Mouse (Mus musculus) embryonic facial prominence, embryonic 14.5 days (tissue): ENCODE measurements around the gene Tnfaip8l3. TPM values are rescaled to one million over a fixed set of nuclear protein-coding genes. Genes with fewer than 3 reads are reported as not detected.
A peak's percentile ranks its signal among the peaks of the same experiment; 100 is the strongest.

Experiments used
- ATAC-seq: fragments of 200-750 bp; cut with Nextera tagmentation; 2 replicates; pipeline ENCODE4 v1.8.0; 2017; ENCODE audit warnings: low read depth, moderate number of reproducible peaks, moderate TSS enrichment
- DNase-seq: peaks from one replicate; pipeline ENCODE4 v3.0.0-alpha.2; 2015; ENCODE audit warnings: low spot score
- H3K27ac ChIP-seq: fragments of 300-500 bp; sonication (generic); replicated peaks from 2 replicates; pipeline ENCODE4 v1.5.1; 2014; ENCODE audit warnings: low read depth, mild to moderate bottlenecking, low read length, moderate library complexity
- H3K27me3 ChIP-seq: fragments of 300-500 bp; sonication (generic); replicated peaks from 2 replicates; pipeline ENCODE4 v1.6.1; 2014; ENCODE audit warnings: low read length; ENCODE audit not compliant: control insufficient read depth, insufficient read depth
- H3K36me3 ChIP-seq: fragments of 300-500 bp; sonication (generic); 2 replicates; pipeline ENCODE4 v1.6.1; 2014; ENCODE audit warnings: low read length, mixed read lengths; ENCODE audit not compliant: control insufficient read depth, insufficient read depth
- H3K4me1 ChIP-seq: fragments of 300-500 bp; sonication (generic); 2 replicates; pipeline ENCODE4 v1.6.1; 2014; ENCODE audit warnings: antibody characterized with exemption, low read length; ENCODE audit not compliant: control insufficient read depth, insufficient read depth
- H3K4me2 ChIP-seq: fragments of 300-500 bp; sonication (generic); 2 replicates; pipeline ENCODE4 v1.6.1; 2014; ENCODE audit warnings: low read depth, mild to moderate bottlenecking, low read length, moderate library complexity, mixed read lengths
- H3K4me3 ChIP-seq: fragments of 300-500 bp; sonication (generic); 2 replicates; pipeline ENCODE4 v1.5.1; 2014; ENCODE audit warnings: low read depth, mild to moderate bottlenecking, low read length
- H3K9ac ChIP-seq: fragments of 300-500 bp; sonication (generic); 2 replicates; pipeline ENCODE4 v1.6.1; 2014; ENCODE audit warnings: low read depth, mild to moderate bottlenecking, low read length, moderate library complexity, mixed read lengths
- H3K9me3 ChIP-seq: fragments of 300-500 bp; sonication (generic); 2 replicates; pipeline ENCODE4 v1.6.1; 2016; ENCODE audit warnings: low read length; ENCODE audit not compliant: control insufficient read depth
- WGBS: fragments of 180-500 bp; shearing (Covaris S2); extraction: QIAGEN DNeasy Blood & Tissue Kit; methylation state at CpG from one replicate; pipeline ENCODE4 v1.1.7; 2014; 5-methylcytosine and 5-hydroxymethylcytosine counted together
- polyA plus RNA-seq: library from polyadenylated mRNA; unstranded; fragments of >200 nt; fragmentation: Nextera tagmentation; extraction: Ambion mirVana; gene quantifications from 2 replicates; pipeline ENCODE4 v1.2.1, GENCODE M21; 2014

The Tnfaip8l3 gene
- polyA plus RNA-seq, result 0.93 and 1.1 TPM in 2 replicates

GRCm38 (mm10) chr9:54068032-54068649, at the start of gene Tnfaip8l3:
Tnfaip8l3 (minus strand) TSS chr9:54068388.
- H3K27ac ChIP-seq, result no peak within 1 kb of the TSS; the same call in 1 of the 2 replicates
- no peak for DNase-seq

GRCm38 (mm10) chr9:54112726-54113125, 44.5 kb upstream of the Tnfaip8l3 start:
- Histone ChIP-seq H3K36me3 (no peaks in the 10 kb centered on the region), H3K4me2 (no peak overlapping the region), H3K9ac (no peak overlapping the region), H3K4me3 (no peak overlapping the region), H3K4me1 (no peaks in the 10 kb centered on the region), H3K27ac (no peak overlapping the region), H3K27me3 (no peaks in the 10 kb centered on the region), H3K9me3 (peaks cover 11% of the 10 kb centered on the region; the same call in 1 of the 2 replicates)
- DNase-seq (peak; percentile 4), ATAC-seq (no peak)

More at GRCm38 (mm10) chr9:54068032-54068649, at the start of gene Tnfaip8l3:
- peak; percentile 79 for ATAC-seq
- Histone ChIP-seq H3K4me2 (peak within 1 kb of the TSS; percentile 99), H3K27me3 (peaks cover 32% of the 10 kb centered on the region), H3K9me3 (no peaks in the 10 kb centered on the region), H3K36me3 (no peaks in the 10 kb centered on the region), H3K4me1 (no peaks in the 10 kb centered on the region), H3K4me3 (peak within 1 kb of the TSS; percentile 55), H3K9ac (peak within 1 kb of the TSS; percentile 58)
- 2% methylated on average over 31 of the region's 35 CpGs for WGBS

- Histone ChIP-seq H3K4me1 (no peaks in the 10 kb centered on the region), H3K27ac (no peak overlapping the region), H3K9ac (no peak overlapping the region), H3K4me2 (no peak overlapping the region), H3K4me3 (no peak overlapping the region), H3K36me3 (no peaks in the 10 kb centered on the region), H3K9me3 (no peaks in the 10 kb centered on the region), H3K27me3 (no peaks in the 10 kb centered on the region)
- no peak for DNase-seq
- ATAC-seq, result no peak
Measured at GRCm38 (mm10) chr9:54098636-54099035, 30.4 kb upstream of the Tnfaip8l3 start.

- no peaks in the 10 kb centered on the region for H3K9me3 ChIP-seq
- no peaks in the 10 kb centered on the region for H3K27me3 ChIP-seq
- no peak overlapping the region for H3K9ac ChIP-seq
- H3K4me3 ChIP-seq, result no peak overlapping the region
- 83% methylated on average over 6 of the region's 6 CpGs for WGBS
- H3K27ac ChIP-seq, result no peak overlapping the region
- no peak for DNase-seq
- no peaks in the 10 kb centered on the region for H3K4me1 ChIP-seq
- H3K4me2 ChIP-seq, result no peak overlapping the region
- H3K36me3 ChIP-seq, result no peaks in the 10 kb centered on the region
- no peak for ATAC-seq
Measured at GRCm38 (mm10) chr9:54097091-54097490, 28.9 kb upstream of the Tnfaip8l3 start.

- DNase-seq (no peak), ATAC-seq (no peak)
- H3K4me1 ChIP-seq, result no peaks in the 10 kb centered on the region
- no peak overlapping the region for H3K27ac ChIP-seq
- H3K9me3 ChIP-seq, result no peaks in the 10 kb centered on the region
- no peak overlapping the region for H3K4me2 ChIP-seq
- H3K36me3 ChIP-seq, result no peaks in the 10 kb centered on the region
- WGBS, result 76% methylated on average over 3 of the region's 3 CpGs
- H3K4me3 ChIP-seq, result no peak overlapping the region
- H3K9ac ChIP-seq, result no peak overlapping the region
- H3K27me3 ChIP-seq, result no peaks in the 10 kb centered on the region
Measured at GRCm38 (mm10) chr9:54084245-54084644, 16.1 kb upstream of the Tnfaip8l3 start.

- Histone ChIP-seq H3K9ac (no peak overlapping the region), H3K4me3 (no peak overlapping the region), H3K9me3 (no peaks in the 10 kb centered on the region), H3K4me2 (no peak overlapping the region), H3K36me3 (no peaks in the 10 kb centered on the region), H3K27ac (no peak overlapping the region), H3K27me3 (no peaks in the 10 kb centered on the region), H3K4me1 (no peaks in the 10 kb centered on the region)
- no peak for ATAC-seq
- DNase-seq, result no peak
- WGBS, result 73% methylated on average over 2 of the region's 2 CpGs
Measured at GRCm38 (mm10) chr9:54077740-54078139, 9.6 kb upstream of the Tnfaip8l3 start.

- no peak overlapping the region for H3K9ac ChIP-seq
- no peaks in the 10 kb centered on the region for H3K36me3 ChIP-seq
- 82% methylated on average over 3 of the region's 3 CpGs for WGBS
- no peaks in the 10 kb centered on the region for H3K9me3 ChIP-seq
- H3K27me3 ChIP-seq, result peaks cover under 1% of the 10 kb centered on the region; the same call in 1 of the 2 replicates
- no peak overlapping the region for H3K27ac ChIP-seq
- H3K4me2 ChIP-seq, result no peak overlapping the region
- no peak for DNase-seq
- no peak overlapping the region for H3K4me3 ChIP-seq
- no peaks in the 10 kb centered on the region for H3K4me1 ChIP-seq
- no peak for ATAC-seq
Measured at GRCm38 (mm10) chr9:54074901-54075300, 6.7 kb upstream of the Tnfaip8l3 start.

- Histone ChIP-seq H3K4me3 (no peak overlapping the region), H3K9ac (no peak overlapping the region), H3K4me1 (no peaks in the 10 kb centered on the region), H3K27me3 (peaks cover 9% of the 10 kb centered on the region; the same call in 1 of the 2 replicates), H3K36me3 (no peaks in the 10 kb centered on the region), H3K4me2 (no peak overlapping the region), H3K27ac (no peak overlapping the region), H3K9me3 (no peaks in the 10 kb centered on the region)
- 81% methylated on average over 4 of the region's 4 CpGs for WGBS
- no peak for DNase-seq
- ATAC-seq, result no peak
Measured at GRCm38 (mm10) chr9:54073688-54074087, 5.5 kb upstream of the Tnfaip8l3 start.

- Histone ChIP-seq H3K9ac (no peak overlapping the region), H3K27ac (no peak overlapping the region), H3K27me3 (peaks cover 30% of the 10 kb centered on the region), H3K4me2 (no peak overlapping the region), H3K4me1 (no peaks in the 10 kb centered on the region), H3K4me3 (no peak overlapping the region), H3K36me3 (no peaks in the 10 kb centered on the region), H3K9me3 (no peaks in the 10 kb centered on the region)
- ATAC-seq (no peak), DNase-seq (no peak)
- WGBS, result 77% methylated on average over 7 of the region's 7 CpGs
Measured at GRCm38 (mm10) chr9:54071474-54072095, 3.4 kb upstream of the Tnfaip8l3 start.
